Mouse (Mus musculus): Measurements from ENCODE around the gene Atoh1.

Atoh1 gene

DNA sequence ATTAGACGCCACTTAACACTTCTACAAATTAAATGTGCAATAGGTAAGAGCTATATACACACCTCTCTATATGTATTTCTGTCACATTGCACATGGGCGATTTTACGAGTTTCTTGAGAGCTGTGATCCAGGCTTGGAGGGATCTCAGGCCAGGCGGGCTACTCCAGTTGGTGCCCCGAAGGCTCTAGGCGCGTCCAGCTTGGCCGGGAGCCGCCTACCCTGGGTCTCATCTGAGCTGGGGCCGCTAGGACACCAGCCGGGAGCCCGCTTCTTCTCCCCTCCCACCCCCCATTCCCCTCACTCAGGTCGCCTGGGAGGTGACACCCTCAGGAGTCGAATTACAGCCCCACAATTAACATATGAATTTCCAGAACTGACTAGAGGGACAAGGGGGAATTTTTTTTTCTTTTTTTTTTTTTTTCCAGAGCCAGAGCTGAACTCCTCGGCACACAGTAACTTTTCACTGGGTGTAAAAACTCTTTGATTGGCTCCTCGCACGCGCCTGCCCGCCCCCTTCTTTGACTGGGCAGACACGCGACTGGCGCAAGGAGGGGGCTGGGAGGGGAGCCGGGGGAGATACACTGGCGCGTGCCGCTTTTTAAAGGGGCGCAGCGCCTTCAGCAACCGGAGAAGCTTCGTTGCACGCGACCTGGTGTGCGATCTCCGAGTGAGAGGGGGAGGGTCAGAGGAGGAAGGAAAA is at the start of gene Atoh1:
Gene Atoh1, plus strand, starts transcription at position 627 of the 700 bp plus-strand sequence.
- DNase-seq (ENCODE audit: low read depth): no peak

DNA sequence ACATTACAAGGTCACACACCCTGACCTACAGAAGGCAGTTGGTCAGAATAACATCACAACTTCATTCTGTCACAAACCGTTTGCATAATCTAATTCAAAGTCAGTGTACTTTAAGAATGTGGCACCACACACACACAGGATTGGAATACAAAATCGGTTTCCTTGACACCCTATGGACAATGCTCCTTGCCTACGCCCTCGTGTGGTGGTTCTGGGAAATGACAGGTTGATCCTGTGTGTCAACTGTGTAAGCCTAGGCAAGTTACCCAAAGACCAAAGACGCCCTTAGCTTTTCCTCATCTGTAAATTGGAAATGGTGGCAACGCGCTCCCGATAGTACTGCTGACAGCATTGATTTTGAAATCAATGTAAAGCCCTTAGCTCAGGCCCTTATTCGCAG is 45.0 kb upstream of the Atoh1 start:
- DNase-seq (ENCODE audit: low read depth): no peak

GRCm38 (mm10) chr6:64684973-64685372 is 44.0 kb upstream of the Atoh1 start:
- no peak for DNase-seq (ENCODE audit: low read depth)

DNA sequence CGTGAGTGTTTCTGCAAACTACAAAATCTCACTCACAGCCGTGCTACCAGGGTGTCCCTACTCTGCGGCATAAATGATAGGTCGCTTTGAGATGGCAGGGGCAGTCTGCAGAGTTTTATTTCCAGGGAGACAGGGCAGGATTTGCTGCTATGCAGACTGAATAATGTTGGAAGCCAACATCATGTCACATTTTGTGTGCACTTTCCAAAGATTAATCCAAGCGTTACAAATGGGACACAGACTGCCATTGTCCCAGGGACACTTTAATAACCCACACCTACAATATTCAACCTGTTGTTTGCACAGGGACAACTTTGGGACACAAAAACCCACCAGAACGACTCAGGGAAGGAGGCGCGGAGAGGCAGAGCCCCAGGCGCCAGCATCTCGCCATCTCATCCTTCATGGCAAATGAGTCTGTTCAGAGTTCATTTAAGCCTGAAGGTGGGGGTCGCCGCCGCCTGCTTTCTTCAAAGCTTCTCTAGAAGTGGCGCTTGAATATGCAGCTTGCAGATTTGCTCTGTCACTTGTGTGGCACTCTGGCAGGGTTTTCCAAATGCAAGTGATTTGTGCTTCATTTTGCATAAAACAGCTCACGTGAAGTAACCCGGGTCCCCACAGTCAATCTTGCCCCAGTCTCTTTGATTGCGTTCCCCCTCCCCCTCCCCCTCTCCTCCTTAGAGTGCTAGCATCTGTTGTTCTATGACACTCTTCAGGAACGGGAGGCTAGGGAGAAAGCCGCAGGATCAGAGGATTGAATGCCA is 40.6 kb upstream of the Atoh1 start:
- DNase-seq (ENCODE audit: low read depth): no peak

- no peak for DNase-seq (ENCODE audit: low read depth)
These were observed 34.2 kb upstream of the Atoh1 start for GRCm38 (mm10) chr6:64694688-64695087.

DNA sequence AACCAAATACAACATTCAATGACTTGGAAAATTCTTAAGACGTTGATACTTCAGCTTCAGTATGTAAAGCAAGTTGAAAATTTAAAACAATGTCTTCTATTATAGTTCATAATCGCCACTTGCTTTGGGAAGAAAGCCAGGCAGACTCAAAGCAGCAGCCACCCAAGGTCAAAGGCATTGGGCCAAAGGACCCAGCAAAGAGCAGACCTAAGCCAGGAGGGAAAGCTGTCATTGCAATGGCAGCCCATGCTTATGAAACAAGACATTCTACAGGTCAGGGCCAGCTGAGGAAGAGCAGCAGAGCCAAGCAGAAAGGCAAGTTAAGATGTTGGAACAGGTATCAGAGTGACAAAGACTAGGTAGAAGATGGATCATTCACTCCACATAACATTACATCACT is 25.3 kb upstream of the Atoh1 start:
- DNase-seq (ENCODE audit: low read depth): no peak

DNA sequence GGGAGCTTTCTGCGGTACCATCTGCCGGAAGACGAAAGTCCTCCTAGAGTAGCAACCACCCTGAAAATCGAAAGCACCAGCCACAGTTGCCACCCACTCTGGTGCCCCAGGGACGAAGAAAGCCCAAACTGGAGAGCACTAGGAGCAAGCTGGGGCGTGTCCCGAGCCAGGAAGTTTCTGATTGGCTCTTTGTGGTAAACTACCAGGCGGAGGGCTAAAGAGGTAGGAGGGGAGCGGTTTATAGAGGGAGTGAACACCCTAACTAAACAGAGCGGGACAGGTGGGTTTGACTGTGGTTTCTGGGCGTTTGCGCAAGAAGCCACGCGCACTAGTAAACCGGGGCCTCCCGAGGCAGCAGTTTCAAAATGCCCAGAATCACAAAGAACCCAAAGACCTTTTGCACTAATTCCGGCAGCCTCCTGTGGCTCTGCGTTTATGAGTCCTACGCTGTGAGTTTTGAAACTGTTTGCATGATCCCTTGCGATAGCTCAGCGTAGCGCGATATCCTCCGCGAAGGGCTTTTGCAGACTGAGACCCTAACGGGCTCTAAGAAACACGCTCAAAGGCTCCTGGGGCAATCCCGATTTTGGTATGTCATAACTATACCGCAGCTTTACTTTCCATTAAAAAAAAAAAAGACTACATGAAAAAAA is 1.0 kb upstream of the Atoh1 start:
- DNase-seq (ENCODE audit: low read depth): no peak

- DNase-seq (ENCODE audit: low read depth): no peak
These were observed 496 bp downstream of the Atoh1 start for GRCm38 (mm10) chr6:64729231-64730011.

GRCm38 (mm10) chr6:64730030-64730429 is 1.1 kb downstream of the Atoh1 start:
- DNase-seq (ENCODE audit: low read depth): no peak

- no peak for DNase-seq (ENCODE audit: low read depth)
These were observed 1.6 kb downstream of the Atoh1 start for GRCm38 (mm10) chr6:64730506-64731020.

DNA sequence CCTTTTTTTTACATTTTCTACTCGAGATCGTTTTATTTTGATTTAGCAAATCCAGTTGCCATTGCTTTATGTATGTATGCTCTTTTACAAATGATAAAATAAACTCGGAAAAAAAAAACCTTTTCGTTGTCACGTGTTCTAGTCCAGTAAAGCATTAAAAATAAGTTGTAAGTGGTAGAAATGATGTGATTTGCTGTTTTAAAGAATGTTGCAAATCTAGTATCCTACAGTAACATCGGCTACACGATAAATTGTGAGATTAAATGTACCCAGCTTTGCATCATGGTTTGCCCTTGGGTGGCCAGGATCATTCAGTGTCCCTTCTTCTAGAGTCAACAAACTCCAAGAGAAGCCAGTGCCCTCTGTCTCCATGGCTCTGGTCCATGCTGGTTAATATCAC is 2.2 kb downstream of the Atoh1 start:
- DNase-seq (ENCODE audit: low read depth): no peak

GRCm38 (mm10) chr6:64731621-64732320 is 2.8 kb downstream of the Atoh1 start:
- no peak for DNase-seq (ENCODE audit: low read depth)

DNA sequence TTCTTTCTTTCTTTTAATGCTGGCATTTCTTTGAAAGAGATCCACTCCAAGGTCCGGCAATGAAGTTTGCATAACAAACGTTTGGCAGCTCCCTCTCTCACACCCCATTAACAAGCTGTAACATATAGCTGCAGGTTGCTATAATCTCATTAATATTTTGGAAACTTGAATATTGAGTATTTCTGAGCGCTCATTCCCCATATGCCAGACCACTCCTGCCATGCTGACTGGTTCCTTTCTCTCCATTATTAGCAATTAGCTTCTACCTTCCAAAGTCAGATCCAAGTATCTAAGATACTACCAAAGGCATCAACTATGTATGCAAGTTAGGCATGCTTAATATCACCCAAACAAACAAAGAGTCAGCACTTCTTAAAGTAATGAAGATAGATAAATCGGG is 4.4 kb downstream of the Atoh1 start:
- no peak for DNase-seq (ENCODE audit: low read depth)

GRCm38 (mm10) chr6:64734441-64735320 is 5.8 kb downstream of the Atoh1 start:
- DNase-seq (ENCODE audit: low read depth): no peak

DNA sequence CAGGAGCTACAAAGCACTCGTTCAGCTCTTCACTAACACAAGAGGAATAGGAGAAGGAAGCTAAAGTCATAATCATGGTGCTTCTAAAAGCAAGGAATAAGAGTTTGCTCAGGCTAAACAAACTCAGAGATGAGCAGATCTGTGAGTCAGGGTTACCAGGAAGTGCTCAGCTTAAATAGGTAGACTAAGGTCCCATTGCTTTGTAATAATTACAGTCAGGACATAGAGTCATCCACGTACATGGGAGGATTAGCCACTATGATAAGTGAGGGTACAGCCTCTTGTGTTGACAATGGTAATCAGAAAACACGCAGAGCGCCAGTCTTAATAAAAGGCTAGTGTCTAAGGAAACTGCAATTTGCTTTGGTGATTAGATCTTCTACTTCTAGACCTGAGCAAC is 7.4 kb downstream of the Atoh1 start:
- no peak for DNase-seq (ENCODE audit: low read depth)

DNA sequence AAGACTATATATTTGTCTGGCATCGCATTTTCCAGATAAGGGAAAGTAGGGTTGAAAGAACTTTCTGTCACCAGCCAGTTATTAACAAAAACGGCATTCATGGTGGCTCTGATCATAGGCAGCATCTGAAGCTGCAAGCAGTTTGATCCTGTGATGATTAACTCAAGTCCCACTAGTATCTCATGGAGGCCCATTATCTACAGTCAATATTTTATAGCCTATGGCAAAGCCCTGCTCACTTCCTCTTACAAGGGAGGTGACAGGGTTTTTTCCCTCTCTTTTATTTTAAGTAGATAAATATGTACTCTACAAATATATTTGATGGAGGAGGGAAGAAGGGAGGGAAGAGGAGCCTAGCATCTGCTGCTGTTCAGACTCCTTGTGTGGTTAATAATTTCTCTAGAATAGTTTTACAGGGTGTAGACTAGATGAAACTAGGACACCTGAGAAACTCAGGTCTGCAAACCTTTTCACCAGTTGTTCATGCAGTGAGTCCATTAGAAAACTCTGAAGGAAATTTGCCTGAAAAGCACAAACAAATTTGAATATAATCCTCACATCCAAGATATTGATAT is 14.1 kb downstream of the Atoh1 start:
- no peak for DNase-seq (ENCODE audit: low read depth)

GRCm38 (mm10) chr6:64754515-64754914 is 25.6 kb downstream of the Atoh1 start:
- no peak for DNase-seq (ENCODE audit: low read depth)

- no peak for DNase-seq (ENCODE audit: low read depth)
These were observed 35.0 kb downstream of the Atoh1 start for GRCm38 (mm10) chr6:64763901-64764300.

DNA sequence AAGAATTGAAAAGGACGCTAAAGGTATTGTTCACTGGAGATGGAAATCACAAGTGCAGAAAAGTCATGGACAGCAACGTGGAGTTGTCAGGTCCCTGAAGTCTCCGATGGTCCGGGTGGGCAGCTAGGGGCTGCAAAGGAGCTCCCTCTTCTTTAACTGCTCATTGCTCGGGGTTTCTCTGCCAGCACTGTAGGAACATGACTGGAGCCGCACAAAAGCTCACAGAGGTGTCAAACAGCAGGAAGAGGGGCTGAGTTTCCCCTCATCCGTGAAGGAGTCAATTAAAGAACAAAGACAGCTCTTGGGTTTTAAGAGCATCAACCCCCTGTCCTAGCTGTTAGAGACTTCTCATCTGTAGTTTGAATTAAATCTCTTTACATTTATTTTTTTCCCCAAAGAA is 44.5 kb downstream of the Atoh1 start:
- DNase-seq (ENCODE audit: low read depth): no peak

All from naive thymus-derived CD4-positive, alpha-beta T cell, adult 2 months (primary cell).